8 mouse cellular contexts compared by ENCODE assay signal in genomic region chr12:79936698-79937097, GRCm38 (mm10).
DNase-seq lines count a peak whose midpoint lies in the region; ATAC-seq lines count a peak whose summit lies in the region.

No protein-coding gene starts in this region.

- no peak overlapping the region for H3K4me3 ChIP-seq in limb, embryonic 11.5 days (ENCODE audit: low read depth, low read length)

- H3K4me1 ChIP-seq in limb, embryonic 11.5 days (ENCODE audit: control insufficient read depth, insufficient read depth, low read length) = peaks cover 13% of the 10 kb centered on the region

- H3K9me3 ChIP-seq in limb, embryonic 11.5 days (ENCODE audit: control insufficient read depth, low read length) = no peaks in the 10 kb centered on the region

- WGBS in limb, embryonic 11.5 days = 7% methylated on average over 5 of the region's 5 CpGs

- DNase-seq in 3134 (ENCODE audit: extremely low read depth, insufficient read length, low spot score) = peak; percentile 69
- peak; percentile 53 for DNase-seq in embryo, embryonic 10.5 days (ENCODE audit: low spot score)
- DNase-seq in heart, postnatal 14 days = peak; percentile 45 to 47
- no peak for DNase-seq in limb, embryonic 11.5 days (ENCODE audit: low spot score)
- no peak for DNase-seq in frontal cortex, adult 2 months (ENCODE audit: extremely low spot score in 1 of 2, low spot score in 1 of 2)
- DNase-seq in left cerebral cortex, postnatal 4 days = no peak
- no peak for DNase-seq in cerebellum, adult 11-12 months

- intact Hi-C loops in heart, postnatal 14 days (cut with DNase I) = no loop called here
- intact Hi-C loops in left cerebral cortex, postnatal 4 days (cut with DNase I) = no loop called here

- H3K36me3 ChIP-seq in limb, embryonic 11.5 days (ENCODE audit: control insufficient read depth, insufficient read depth, low read length) = no peaks in the 10 kb centered on the region

- ATAC-seq in limb, embryonic 11.5 days (ENCODE audit: insufficient number of reproducible peaks, low FRiP score, low TSS enrichment, low read depth) = no peak
- ATAC-seq in megakaryocyte progenitor cell, adult 5-6 weeks (replicated peaks; ENCODE audit: poor library complexity) = no peak

- H3K27me3 ChIP-seq in limb, embryonic 11.5 days (ENCODE audit: control insufficient read depth, insufficient read depth, low read length) = no peaks in the 10 kb centered on the region

- H3K4me2 ChIP-seq in limb, embryonic 11.5 days (ENCODE audit: low read depth, severe bottlenecking) = no peak overlapping the region

- H3K27ac ChIP-seq in limb, embryonic 11.5 days (replicated peaks; ENCODE audit: low read depth, low read length) = peak overlapping the region; percentile 74; the same call in 1 of the 2 replicates

- no peak overlapping the region for H3K9ac ChIP-seq in limb, embryonic 11.5 days (ENCODE audit: low read length)

Comparison
In these comparisons a context has a peak if more than half of its experiments do, and no peak if none do; other contexts are left out.
1. DNase-seq: peak in 3134 (single experiment), embryo, embryonic 10.5 days (single experiment) and heart, postnatal 14 days (2 of 2); none in limb, embryonic 11.5 days (single experiment), frontal cortex, adult 2 months (0 of 2), left cerebral cortex, postnatal 4 days (single experiment) and cerebellum, adult 11-12 months (single experiment).